In genomic region chr2:144264398-144265119, GRCm38 (mm10) we compare ENCODE assay signal across 15 mouse cellular contexts. TPM values are rescaled to one million over a fixed set of nuclear protein-coding genes. Genes with fewer than 3 reads are reported as not detected.
DNase-seq lines count a peak whose midpoint lies in the region; ATAC-seq and TF ChIP-seq lines count a peak whose summit lies in the region.
"Had no signal": no experiment of that assay in that cellular context is flagged by ENCODE, and none has a peak within 500 bp of the region (broad histone marks: within the 10 kb centered on the region; RNA-seq: fewer than 3 reads in every experiment).

No protein-coding gene starts in this region.

- no peak for TF ChIP-seq CTCF in heart, postnatal 0 days (IDR thresholded peaks at IDR 0.05; ENCODE audit: low read depth)
- TF ChIP-seq CTCF in ES-Bruce4 (IDR thresholded peaks at IDR 0.05; ENCODE audit: low read depth, low read length), result no peak
- no peak for TF ChIP-seq CTCF in liver, postnatal 0 days (IDR thresholded peaks at IDR 0.05; ENCODE audit: low read depth)

- TF ChIP-seq EP300 in heart, postnatal 0 days (IDR thresholded peaks at IDR 0.05; ENCODE audit: low read depth), result no peak
- TF ChIP-seq EP300 in ES-Bruce4 (IDR thresholded peaks at IDR 0.05; ENCODE audit: insufficient read depth, low read depth, low read length), result no peak
- TF ChIP-seq EP300 in liver, postnatal 0 days (IDR thresholded peaks at IDR 0.05; ENCODE audit: low read depth), result no peak

- H3K4me1 ChIP-seq in heart, postnatal 0 days (ENCODE audit: control insufficient read depth, insufficient read depth), result peaks cover 28% of the 10 kb centered on the region
- H3K4me1 ChIP-seq in ES-Bruce4 (ENCODE audit: control insufficient read depth, insufficient read depth, low read length), result no peaks in the 10 kb centered on the region
- peaks cover 57% of the 10 kb centered on the region for H3K4me1 ChIP-seq in liver, postnatal 0 days (ENCODE audit: insufficient read depth)
- peaks cover 16% of the 10 kb centered on the region for H3K4me1 ChIP-seq in midbrain, embryonic 11.5 days (ENCODE audit: control insufficient read depth, insufficient read depth, low read length)
- H3K4me1 ChIP-seq: stomach, embryonic 15.5 days had no signal

- no peaks in the 10 kb centered on the region for H3K9me3 ChIP-seq in heart, postnatal 0 days (replicated peaks; ENCODE audit: control insufficient read depth, low read length)
- H3K9me3 ChIP-seq in ES-Bruce4 (replicated peaks; ENCODE audit: control insufficient read depth, insufficient read depth, low read length, poor library complexity, severe bottlenecking), result no peaks in the 10 kb centered on the region; the same call in 1 of the 2 replicates
- no peaks in the 10 kb centered on the region for H3K9me3 ChIP-seq in liver, postnatal 0 days (ENCODE audit: low read length)
- H3K9me3 ChIP-seq in midbrain, embryonic 11.5 days (ENCODE audit: control insufficient read depth, low read length), result no peaks in the 10 kb centered on the region
- H3K9me3 ChIP-seq: hindbrain, embryonic 10.5 days; stomach, embryonic 15.5 days had no signal

- no peak for ATAC-seq in heart, postnatal 0 days (ENCODE audit: insufficient read depth, low read depth)
- ATAC-seq in liver, postnatal 0 days, result 0 out of 2 replicates have a peak, but pooled peaks have one; percentile 14
- ATAC-seq in megakaryocyte-erythroid progenitor cell, adult 5-6 weeks (replicated peaks; ENCODE audit: low FRiP score, low TSS enrichment, poor library complexity, severe bottlenecking), result no peak
- ATAC-seq in midbrain, embryonic 11.5 days (ENCODE audit: low FRiP score), result no peak

- TF ChIP-seq POLR2A in ES-Bruce4 (IDR thresholded peaks at IDR 0.05; ENCODE audit: insufficient read depth, low read length), result no peak

- H3K4me3 ChIP-seq in heart, postnatal 0 days (ENCODE audit: low read depth, low read length), result no peak overlapping the region
- no peak overlapping the region for H3K4me3 ChIP-seq in ES-Bruce4 (ENCODE audit: low read depth, low read length)
- no peak overlapping the region for H3K4me3 ChIP-seq in liver, postnatal 0 days (ENCODE audit: low read depth, low read length)
- no peak overlapping the region for H3K4me3 ChIP-seq in midbrain, embryonic 11.5 days (ENCODE audit: low read depth, low read length)
- H3K4me3 ChIP-seq: hindbrain, embryonic 10.5 days; stomach, embryonic 15.5 days had no signal

- H3K27me3 ChIP-seq in heart, postnatal 0 days (ENCODE audit: control insufficient read depth, insufficient read depth, low read length), result no peaks in the 10 kb centered on the region
- no peaks in the 10 kb centered on the region for H3K27me3 ChIP-seq in ES-Bruce4 (ENCODE audit: control insufficient read depth, insufficient read depth, low read length, poor library complexity, severe bottlenecking)
- H3K27me3 ChIP-seq in liver, postnatal 0 days (ENCODE audit: insufficient read depth, low read length), result no peaks in the 10 kb centered on the region
- H3K27me3 ChIP-seq in midbrain, embryonic 11.5 days (ENCODE audit: control insufficient read depth, insufficient read depth, low read length), result no peaks in the 10 kb centered on the region
- H3K27me3 ChIP-seq: stomach, embryonic 15.5 days had no signal

- no peak overlapping the region for H3K9ac ChIP-seq in heart, postnatal 0 days (replicated peaks; ENCODE audit: low read depth, low read length)
- 0 out of 2 replicates have a peak overlapping the region, but pooled peaks have one; percentile 38 for H3K9ac ChIP-seq in ES-Bruce4 (ENCODE audit: low read depth, poor library complexity, severe bottlenecking)
- 0 out of 2 replicates have a peak overlapping the region, but pooled peaks have one; percentile 34 for H3K9ac ChIP-seq in liver, postnatal 0 days (replicated peaks)
- H3K9ac ChIP-seq in midbrain, embryonic 11.5 days (ENCODE audit: low read length), result no peak overlapping the region
- H3K9ac ChIP-seq: stomach, embryonic 15.5 days had no signal

- DNase-seq in heart, postnatal 0 days (ENCODE audit: low spot score), result no peak
- no peak for DNase-seq in heart, postnatal 36 days
- peak; percentile 51 to 65 for DNase-seq in kidney, adult 8-10 months
- no peak for DNase-seq in liver, postnatal 0 days
- no peak for DNase-seq in T-cell, adult 2 months (ENCODE audit: low spot score)
- no peak for DNase-seq in midbrain, embryonic 11.5 days (ENCODE audit: low spot score, missing footprints)
- DNase-seq: adrenal gland, adult 8-10 months; cerebellum, adult 9-10 months; gastrocnemius, postnatal 25 days; lung, postnatal 10 days; right cerebral cortex, adult 18-20 months had no signal

- intact Hi-C loops in heart, postnatal 36 days (cut with DNase I), result no loop called here

- WGBS in heart, postnatal 0 days, result 53% methylated on average over 5 of the region's 5 CpGs
- WGBS in liver, postnatal 0 days (ENCODE audit: insufficient replicate concordance), result 50% methylated on average over 5 of the region's 5 CpGs
- WGBS in midbrain, embryonic 11.5 days, result 87% methylated on average over 5 of the region's 5 CpGs

- H3K4me2 ChIP-seq in heart, postnatal 0 days (ENCODE audit: low read depth, low read length), result no peak overlapping the region
- H3K4me2 ChIP-seq in liver, postnatal 0 days (ENCODE audit: low read depth, low read length), result 0 out of 2 replicates have a peak overlapping the region, but pooled peaks have one; percentile 18
- H3K4me2 ChIP-seq in midbrain, embryonic 11.5 days, result no peak overlapping the region
- H3K4me2 ChIP-seq: stomach, embryonic 15.5 days had no signal

- peaks cover 18% of the 10 kb centered on the region for H3K36me3 ChIP-seq in heart, postnatal 0 days (replicated peaks; ENCODE audit: control insufficient read depth, insufficient read depth, low read length)
- peaks cover 95% of the 10 kb centered on the region for H3K36me3 ChIP-seq in ES-Bruce4 (ENCODE audit: control insufficient read depth, insufficient read depth, low read length, poor library complexity, severe bottlenecking)
- peaks cover 34% of the 10 kb centered on the region for H3K36me3 ChIP-seq in liver, postnatal 0 days (replicated peaks; ENCODE audit: insufficient read depth, low read length)
- H3K36me3 ChIP-seq in midbrain, embryonic 11.5 days (ENCODE audit: control insufficient read depth, insufficient read depth, low read length), result peaks cover 3% of the 10 kb centered on the region; the same call in 1 of the 2 replicates

- H3K27ac ChIP-seq in heart, postnatal 0 days (ENCODE audit: low read depth), result 0 out of 2 replicates have a peak overlapping the region, but pooled peaks have one; percentile 15
- H3K27ac ChIP-seq in ES-Bruce4 (ENCODE audit: insufficient read depth, low read length), result no peak overlapping the region
- peak overlapping the region; percentile 46 for H3K27ac ChIP-seq in liver, postnatal 0 days (ENCODE audit: low read depth)
- no peak overlapping the region for H3K27ac ChIP-seq in midbrain, embryonic 11.5 days (ENCODE audit: low read depth, low read length)
- H3K27ac ChIP-seq: hindbrain, embryonic 10.5 days; stomach, embryonic 15.5 days had no signal

RNA-seq across cellular contexts. Expression of gene Mgme1, which starts 5.9 kb away (rescaled TPM):
- 7.5 and 11.1 TPM in 2 replicates for total RNA-seq in heart, postnatal 0 days (2014; rRNA removed; ENCODE audit: low replicate concordance)
- polyA plus RNA-seq in heart, postnatal 0 days (2015; fragmentation: Nextera tagmentation; extraction: Ambion mirVana), result 12.6 and 14.6 TPM in 2 replicates
- 10 to 100 TPM; 12.4 to 14.4 TPM for total RNA-seq in heart, postnatal 36 days (2021)
- polyA plus RNA-seq in ES-Bruce4 (2011; ENCODE audit: insufficient read depth, insufficient read length, low read depth, missing spikeins), result 34.3 and 35.8 TPM in 2 replicates
- polyA plus RNA-seq in liver, postnatal 0 days (2015; fragmentation: Nextera tagmentation; extraction: Ambion mirVana), result 4.4 and 5.4 TPM in 2 replicates
- total RNA-seq in megakaryocyte-erythroid progenitor cell, adult 5-6 weeks (2014; fragmentation: Nextera tagmentation), result 9.5 and 16.1 TPM in 2 replicates
- total RNA-seq in megakaryocyte-erythroid progenitor cell, adult 5-6 weeks (2017), result 24.7 and 31.8 TPM in 2 replicates
- polyA plus RNA-seq in midbrain, embryonic 11.5 days (2014; fragmentation: Nextera tagmentation; extraction: Ambion mirVana), result 15.7 and 17.4 TPM in 2 replicates

RNA-seq across cellular contexts. Expression of gene Snx5, which starts 6.1 kb away (rescaled TPM):
- total RNA-seq in heart, postnatal 0 days (2014; rRNA removed; ENCODE audit: low replicate concordance), result 80.2 and 146 TPM in 2 replicates
- polyA plus RNA-seq in heart, postnatal 0 days (2015; fragmentation: Nextera tagmentation; extraction: Ambion mirVana), result 55.7 and 65.6 TPM in 2 replicates
- 10 to 100 TPM; 54.1 to 57.4 TPM for total RNA-seq in heart, postnatal 36 days (2021)
- polyA plus RNA-seq in ES-Bruce4 (2011; ENCODE audit: insufficient read depth, insufficient read length, low read depth, missing spikeins), result 499 and 538 TPM in 2 replicates
- polyA plus RNA-seq in liver, postnatal 0 days (2015; fragmentation: Nextera tagmentation; extraction: Ambion mirVana), result 47.9 and 49.2 TPM in 2 replicates
- total RNA-seq in megakaryocyte-erythroid progenitor cell, adult 5-6 weeks (2014; fragmentation: Nextera tagmentation), result 326 and 333 TPM in 2 replicates
- total RNA-seq in megakaryocyte-erythroid progenitor cell, adult 5-6 weeks (2017), result 444 and 510 TPM in 2 replicates
- polyA plus RNA-seq in midbrain, embryonic 11.5 days (2014; fragmentation: Nextera tagmentation; extraction: Ambion mirVana), result 105 and 111 TPM in 2 replicates

Comparison
In these comparisons a context has a peak if more than half of its experiments do, and no peak if none do; other contexts are left out.
1. DNase-seq: peak in kidney, adult 8-10 months (2 of 2); none in heart, postnatal 0 days (single experiment), heart, postnatal 36 days (0 of 2), liver, postnatal 0 days (single experiment), T-cell, adult 2 months (single experiment) and midbrain, embryonic 11.5 days (single experiment).
2. H3K27ac ChIP-seq: peak in heart, postnatal 0 days (single experiment) and liver, postnatal 0 days (single experiment); none in ES-Bruce4 (single experiment) and midbrain, embryonic 11.5 days (single experiment).
3. H3K9ac ChIP-seq: peak in ES-Bruce4 (single experiment) and liver, postnatal 0 days (single experiment); none in heart, postnatal 0 days (single experiment) and midbrain, embryonic 11.5 days (single experiment).